Mouse (Mus musculus): ENCODE data around the gene Vamp3.

- no peak for TF ChIP-seq POLR2A (IDR thresholded peaks at IDR 0.05; ENCODE audit: low read depth, low read length)
- no peak for TF ChIP-seq CTCF (conservative IDR thresholded peaks at IDR 0.05; ENCODE audit: insufficient read depth, insufficient read length, low read depth, low read length)
Measured at GRCm38 (mm10) chr4:151001397-151001796, 56.4 kb downstream of the Vamp3 start.
